Comparison of ENCODE assay signal across 13 mouse cellular contexts in genomic region chr2:145268971-145269370, GRCm38 (mm10).
"Had no signal": no experiment of that assay in that cellular context is flagged by ENCODE, and none has a peak within 500 bp of the region (broad histone marks: within the 10 kb centered on the region; RNA-seq: fewer than 3 reads in every experiment).

No protein-coding gene starts in this region.

- DNase-seq: lung, adult 18-20 months; lung, embryonic 14.5 days; lung, postnatal 14 days; lung, postnatal 4 days; midbrain, embryonic 14.5 days; retina, postnatal 1 day; right cerebral cortex, adult 18-20 months; right cerebral cortex, postnatal 25 days; right cerebral cortex, postnatal 4 days; spleen, adult 18-20 months; thymus, adult 18-20 months; thymus, postnatal 14 days; thymus, postnatal 36 days had no signal
